Mouse (Mus musculus) left cerebral cortex, postnatal 36 days (tissue): ENCODE data around the gene Kcne2. TPM values are rescaled to one million over a fixed set of nuclear protein-coding genes. Genes with fewer than 3 reads are reported as not detected.

ENCODE experiments used
- DNase-seq, 2 experiments: peaks; one replicate each; pipeline ENCODE4 v3.0.0; 2021 to 2022; ENCODE audit warnings: low spot score in 2 of 2, mixed read lengths in 1 of 2
- intact Hi-C: fragments of 180-260 bp; cut with DNase I; formaldehyde crosslinking; loops from one replicate; pipeline ENCODE4 v1.15.1; 2025
- total RNA-seq, 2 experiments: library from RNA; stranded (reverse); gene quantifications; 2 replicates each; pipeline ENCODE4 v1.2.3; 2021

Gene Kcne2
- total RNA-seq, 2 experiments from 2014 or later = 0.17 TPM; not detected in 1

DNA sequence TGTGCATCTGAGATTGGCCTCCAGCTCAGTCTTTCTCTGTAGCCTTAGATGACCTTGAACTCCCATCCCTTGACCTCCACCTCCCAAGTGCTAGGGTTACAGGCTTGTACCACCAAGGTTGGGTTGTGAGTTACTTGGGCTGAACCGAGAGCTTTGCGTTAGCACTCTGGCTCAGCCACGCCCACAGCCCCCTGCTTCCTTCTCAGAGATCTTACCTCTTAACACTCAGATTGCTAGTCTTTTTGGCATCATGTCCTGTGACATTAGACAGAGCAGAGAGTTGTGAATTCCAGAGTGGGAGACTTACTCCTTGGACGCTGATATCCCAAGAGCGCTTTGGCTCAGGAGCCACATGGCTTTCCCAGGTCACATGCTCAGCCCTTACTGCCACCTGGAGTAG, 10.3 kb downstream of the Kcne2 start:
- no peak for DNase-seq
- intact Hi-C loops = loop anchor here (5.0 kb wide), 1 partner anchor 245 kb away; the partner anchor contains the start of genes Gm49711, Mrps6 and Slc5a3

DNA sequence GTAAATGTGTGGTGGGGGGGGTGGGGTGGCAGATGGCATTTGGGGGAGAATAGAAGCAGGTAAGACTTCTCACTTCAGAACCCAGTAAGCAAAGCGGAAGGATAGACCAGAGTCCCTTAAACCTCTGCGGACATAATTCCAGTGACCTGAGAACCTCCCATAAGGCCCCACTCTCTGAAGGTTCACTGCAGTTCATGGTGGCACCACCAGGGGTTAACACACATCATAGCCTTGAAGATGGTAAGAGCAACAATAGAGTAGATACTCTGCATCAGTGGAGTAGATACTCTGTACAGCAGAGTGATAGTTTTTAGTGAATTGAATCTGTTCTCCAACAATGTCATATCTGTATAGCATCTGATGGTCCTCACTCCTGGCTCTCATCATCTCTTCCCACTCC, 13.3 kb downstream of the Kcne2 start:
- DNase-seq = no peak
- intact Hi-C loops = no loop called here

DNA sequence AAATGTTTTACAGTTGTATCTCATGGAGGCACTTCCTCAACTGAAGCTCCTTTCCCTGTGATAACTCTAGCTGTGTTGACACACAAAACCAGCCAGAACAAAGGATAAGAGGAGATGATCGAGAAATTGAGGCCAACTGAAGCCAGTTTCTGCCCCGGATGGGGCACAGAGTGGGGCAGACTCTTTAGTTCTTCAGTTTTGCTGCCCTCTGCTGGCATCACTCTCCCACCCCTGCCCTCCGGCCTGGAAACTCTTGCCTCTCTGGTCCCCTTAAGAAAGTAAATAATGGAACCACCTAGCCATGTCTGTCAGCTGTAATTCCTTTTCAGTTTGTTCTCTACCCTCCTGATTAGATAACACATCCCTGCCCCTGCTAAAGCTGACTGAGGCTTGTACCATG, 15.8 kb downstream of the Kcne2 start:
- intact Hi-C loops = no loop called here

DNA sequence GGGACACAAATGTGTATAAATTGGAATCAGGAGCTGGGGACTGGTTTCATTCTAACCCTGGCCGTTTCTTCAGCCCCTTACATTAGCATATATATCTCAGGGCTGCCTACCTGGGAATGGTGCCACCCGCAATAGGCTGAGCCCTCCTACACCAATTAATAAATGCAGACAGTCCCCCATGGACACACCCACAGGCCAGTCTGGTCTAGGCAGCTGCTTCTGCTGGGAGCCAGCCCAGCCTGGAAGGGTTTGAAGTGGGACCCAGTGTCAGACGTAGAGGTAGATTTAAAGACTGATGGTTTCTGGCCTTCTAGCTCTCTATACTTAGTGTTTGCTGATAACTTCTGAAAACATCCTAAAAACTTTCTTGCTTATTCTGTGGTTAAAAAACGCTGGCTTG, 16.9 kb downstream of the Kcne2 start:
- intact Hi-C loops = no loop called here
- DNase-seq = no peak

More for the DNA sequence above, 15.8 kb downstream of the Kcne2 start:
- DNase-seq = no peak

DNA sequence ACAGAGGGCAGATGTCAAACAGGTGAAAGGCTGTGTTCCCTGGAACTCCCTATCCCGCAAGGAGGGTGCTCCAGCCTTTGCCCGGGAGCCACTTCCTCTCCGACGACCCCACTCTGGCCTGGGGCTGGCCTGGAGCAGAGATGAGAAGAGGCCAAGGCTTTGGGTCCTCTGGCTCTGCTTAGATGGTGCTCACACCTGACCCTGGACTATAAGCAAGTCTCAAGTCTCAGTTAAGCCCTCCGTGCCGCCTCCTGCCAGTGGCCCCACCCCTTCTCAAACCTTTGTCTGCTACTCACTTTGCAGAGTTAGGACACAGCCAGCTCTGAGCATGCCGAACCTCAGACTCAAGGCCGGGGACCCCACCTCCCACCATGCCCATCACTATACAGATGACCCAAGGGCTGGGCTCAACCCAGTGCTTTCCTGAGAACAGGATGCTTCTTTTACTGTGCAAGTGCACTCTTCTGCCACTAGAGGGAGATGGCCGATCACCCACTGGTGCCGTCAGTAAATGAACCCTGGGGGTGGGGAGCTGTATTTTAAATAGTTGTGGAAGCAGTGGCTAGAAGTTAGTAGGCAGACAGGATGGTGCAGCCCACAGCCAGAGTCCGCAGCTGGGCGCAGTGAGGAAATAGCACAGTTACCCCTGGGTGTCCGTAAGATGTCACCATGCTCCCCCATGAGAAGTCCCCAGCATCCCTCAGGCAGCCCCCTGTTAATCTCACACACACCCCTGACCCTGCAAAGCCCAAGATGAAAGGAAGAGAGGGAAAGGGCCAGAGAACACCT, 22.0 kb downstream of the Kcne2 start:
- peak; percentile 30 to 42 for DNase-seq
- intact Hi-C loops = loop anchor here (2.0 to 10.0 kb wide), 2 partner anchors 23 to 1231 kb away; no protein-coding TSS in a partner anchor

DNA sequence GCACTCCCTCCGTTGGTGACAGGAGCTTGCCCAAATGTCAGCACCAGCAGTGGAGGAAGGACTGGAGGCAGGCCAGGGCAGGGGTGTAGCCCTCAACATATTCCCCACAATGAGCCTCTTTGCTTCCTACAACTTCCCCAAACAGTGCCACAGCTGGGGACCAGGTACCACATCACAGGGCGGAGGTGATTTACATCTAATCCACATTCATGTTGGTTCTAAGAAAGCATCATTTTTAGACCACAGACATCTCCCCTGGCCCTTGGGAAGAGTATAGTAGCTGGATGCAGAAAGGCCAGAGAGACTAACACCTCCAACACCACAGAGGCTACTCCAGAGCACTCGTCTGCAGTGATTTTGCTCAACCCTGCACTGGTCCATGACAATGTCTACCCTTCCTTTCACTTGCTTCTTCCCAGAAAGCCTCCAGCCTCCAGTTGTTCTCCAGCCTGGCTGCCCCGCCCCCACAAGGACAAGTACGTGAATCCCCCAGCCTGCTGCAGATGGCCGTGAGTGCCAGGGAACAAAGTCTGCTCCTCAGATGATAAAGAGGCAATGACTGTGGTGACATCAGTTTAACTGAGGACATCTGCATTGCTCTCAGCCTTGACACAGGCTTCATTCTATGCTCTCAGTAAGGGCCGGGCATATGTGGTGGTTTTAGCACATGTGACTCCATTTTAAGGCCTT, 24.0 kb downstream of the Kcne2 start:
- DNase-seq = no peak
- intact Hi-C loops = loop anchor here (10.0 kb wide), 1 partner anchor 1229 kb away; no protein-coding TSS in a partner anchor

DNA sequence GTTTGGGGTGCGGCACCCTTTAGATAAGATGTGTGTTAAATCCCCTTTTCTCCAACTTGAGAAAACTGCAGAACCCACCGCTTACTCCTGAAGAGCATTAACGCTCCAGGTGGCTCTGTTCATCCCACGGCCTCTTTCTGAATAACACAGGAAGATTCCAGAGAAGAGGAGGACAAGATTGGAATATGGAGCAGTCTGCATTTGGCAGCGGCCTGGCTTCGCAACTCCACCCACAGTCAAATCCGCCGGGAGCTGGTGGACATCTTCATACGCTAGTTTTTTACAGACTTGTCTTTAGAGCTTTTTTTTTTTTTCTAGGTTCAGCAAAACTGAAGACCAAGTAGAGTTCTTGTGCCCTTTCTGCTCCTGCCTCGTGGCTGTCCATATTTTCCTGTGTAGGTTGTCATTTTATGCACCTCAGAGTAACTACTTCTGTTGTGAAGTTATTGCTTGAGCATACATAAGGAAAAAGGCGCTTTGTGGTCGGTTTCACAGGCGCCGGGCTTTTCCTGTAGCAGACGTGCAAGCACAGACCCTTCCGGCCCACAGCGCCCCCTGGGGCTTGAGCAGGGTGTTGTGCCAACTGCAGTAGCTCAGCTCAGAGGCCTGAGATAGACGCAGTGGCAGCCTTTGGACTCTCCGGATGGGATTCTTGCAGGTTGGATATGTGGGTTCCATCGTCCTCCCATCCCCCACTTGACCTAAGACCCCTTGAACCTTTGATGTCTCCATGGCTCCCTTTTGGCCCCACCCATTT, 27.3 kb downstream of the Kcne2 start:
- intact Hi-C loops = loop anchor here (10.0 kb wide), 1 partner anchor 1225 kb away; no protein-coding TSS in a partner anchor

DNA sequence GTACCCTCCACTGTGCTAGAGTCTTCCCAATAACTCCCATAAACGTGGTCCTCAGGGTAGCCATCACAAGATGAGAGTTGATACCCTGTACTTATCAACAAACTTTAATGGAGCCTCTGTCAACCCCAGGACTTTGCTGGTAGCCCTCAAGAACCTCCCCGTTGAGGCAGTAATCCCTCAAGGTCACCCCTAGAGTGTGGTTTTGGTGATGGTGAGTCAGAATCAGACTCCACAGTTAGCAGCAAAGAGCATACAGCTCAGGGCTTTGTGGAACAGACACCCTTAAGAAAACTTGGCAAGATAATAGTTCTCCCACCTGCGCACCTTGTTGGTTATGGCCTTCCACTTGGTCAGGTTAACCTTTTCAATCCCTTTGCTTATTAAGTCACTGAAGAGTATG, 28.2 kb downstream of the Kcne2 start:
- intact Hi-C loops = no loop called here
- DNase-seq = no peak

More for the DNA sequence above, 27.3 kb downstream of the Kcne2 start:
- DNase-seq = peak; percentile 54 to 62

DNA sequence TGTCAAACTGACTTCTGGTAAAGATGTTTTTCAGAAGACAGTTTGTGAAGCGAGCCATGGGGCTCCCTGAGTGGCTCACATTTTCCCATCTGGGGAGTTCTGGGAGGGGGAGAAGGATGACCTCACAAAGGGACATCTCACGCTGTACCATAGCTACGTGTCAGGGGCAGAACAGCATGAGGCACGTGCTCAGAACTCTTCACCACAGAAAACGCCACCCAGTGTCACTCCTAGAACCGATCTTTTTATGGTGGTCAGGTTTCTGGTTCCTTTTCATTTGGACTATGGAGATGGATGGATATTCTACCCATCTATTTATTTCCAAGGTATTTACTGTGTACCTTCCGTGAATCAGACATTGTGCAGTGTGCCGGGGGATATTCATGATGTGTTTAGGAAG, 29.2 kb downstream of the Kcne2 start, which contains the start of gene Fam243:
Gene Fam243, minus strand, starts transcription at position 101 of the 400 bp plus-strand sequence.
- intact Hi-C loops = no loop called here
- DNase-seq = no peak

DNA sequence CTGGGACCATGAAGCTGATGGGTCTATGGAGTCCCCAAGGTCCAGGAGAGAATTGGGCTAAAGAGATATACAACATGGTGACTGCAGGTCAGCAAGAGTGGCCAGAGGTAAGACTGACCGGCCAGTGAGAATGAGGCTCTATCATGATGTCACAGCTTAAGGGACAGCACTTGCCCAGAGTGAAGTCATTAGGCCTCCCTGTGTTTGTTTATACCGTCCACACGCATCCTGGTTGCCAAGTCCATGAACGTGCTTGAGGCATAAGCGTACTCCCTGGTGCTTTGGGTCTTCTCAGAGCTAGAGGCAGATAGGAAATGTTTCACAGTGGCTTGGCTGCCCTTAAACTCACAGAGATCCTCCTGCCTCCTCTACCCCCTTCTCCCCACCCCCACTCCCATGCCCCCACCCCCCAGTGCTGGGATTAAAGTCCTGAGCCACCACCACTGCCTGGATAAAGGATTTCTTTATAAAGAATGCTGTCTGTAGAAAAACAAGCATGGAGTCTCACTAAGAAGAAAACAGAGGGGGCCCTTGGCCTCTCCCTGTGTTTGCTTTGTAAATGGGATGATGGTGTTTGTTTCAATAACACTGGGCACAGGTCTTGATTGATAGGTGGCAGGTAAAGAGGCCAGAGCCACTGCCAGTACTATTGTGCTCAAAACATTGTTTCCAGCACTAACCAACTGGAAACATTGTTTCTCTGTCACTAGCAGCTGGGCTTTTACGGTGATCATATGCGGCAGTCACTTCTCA, 32.3 kb downstream of the Kcne2 start:
- intact Hi-C loops = no loop called here
- DNase-seq = no peak

DNA sequence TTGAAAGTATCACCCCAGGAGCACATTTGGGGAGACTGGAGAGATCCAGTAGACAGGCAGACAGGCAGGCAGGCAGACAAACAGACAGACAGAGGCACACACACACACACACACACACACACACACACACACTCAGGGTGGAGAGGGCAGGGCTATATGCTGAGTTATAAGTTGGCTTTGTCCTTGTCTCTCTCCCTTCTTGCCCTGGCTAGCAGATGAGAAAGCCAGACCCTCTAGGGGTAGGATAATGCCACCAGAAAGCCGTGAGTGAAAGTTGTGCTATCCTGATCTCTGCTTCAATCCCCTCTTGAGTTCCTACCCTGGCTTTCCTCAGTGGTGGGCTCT, 32.8 kb downstream of the Kcne2 start:
- no peak for DNase-seq
- intact Hi-C loops = no loop called here

DNA sequence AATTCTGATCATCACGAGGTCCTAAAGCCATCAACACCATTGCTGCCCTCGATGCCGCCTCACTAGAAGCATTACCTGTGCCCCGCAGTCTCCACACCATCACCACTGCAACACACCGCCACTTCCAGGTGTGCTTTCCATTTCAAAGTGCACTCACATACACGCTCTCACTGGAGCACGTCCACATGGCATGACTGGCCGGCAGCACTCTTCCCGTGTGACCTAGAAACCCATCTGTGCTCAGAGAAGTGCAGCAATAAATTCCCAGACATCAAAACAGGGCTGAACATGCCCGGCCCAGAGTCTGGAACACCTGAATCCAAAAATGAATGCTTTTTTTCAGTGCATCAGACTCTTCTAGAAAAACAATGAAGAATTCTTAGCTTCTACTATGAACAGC, 35.7 kb downstream of the Kcne2 start:
- no peak for DNase-seq

DNA sequence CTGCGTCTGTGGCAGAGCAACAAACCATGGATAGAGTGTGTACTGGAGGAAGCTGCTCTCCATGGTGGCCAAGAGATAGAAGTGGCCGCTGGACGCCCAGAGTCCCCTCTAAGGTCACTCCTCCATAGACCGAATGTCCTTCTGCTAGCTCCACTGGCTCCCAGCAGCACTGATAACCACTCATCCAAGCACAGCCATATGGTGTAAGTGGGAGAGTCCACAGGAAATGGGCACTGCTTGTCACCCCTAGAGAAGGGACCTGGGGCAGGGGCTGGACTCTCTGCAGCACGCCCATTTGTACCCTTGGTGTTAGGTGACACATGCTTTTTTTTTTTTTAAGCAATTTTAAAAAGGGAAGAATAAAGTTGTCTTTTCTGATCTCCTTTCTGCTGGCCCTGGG, 38.8 kb downstream of the Kcne2 start:
- intact Hi-C loops = no loop called here
- DNase-seq = no peak

More for the DNA sequence above, 35.7 kb downstream of the Kcne2 start:
- intact Hi-C loops = no loop called here

DNA sequence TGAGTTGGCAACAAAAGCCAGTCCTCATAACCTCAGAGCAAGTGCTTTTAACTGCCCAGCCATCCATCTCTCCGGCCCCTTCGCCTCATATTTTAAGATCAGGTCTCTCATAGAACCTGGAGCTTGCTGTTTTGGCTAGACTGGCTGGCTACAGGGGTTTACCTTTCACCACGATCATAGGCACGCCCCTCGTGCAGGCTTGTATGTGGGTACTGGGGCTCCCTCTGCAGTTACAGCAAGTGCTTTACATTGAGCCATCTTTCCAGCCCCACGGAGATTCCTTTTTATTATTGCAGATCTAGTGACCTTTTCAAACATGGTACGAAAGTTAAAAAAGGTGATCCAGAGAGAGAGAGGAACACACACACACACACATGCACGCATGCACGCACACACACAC, 42.4 kb downstream of the Kcne2 start:
- intact Hi-C loops = no loop called here

DNA sequence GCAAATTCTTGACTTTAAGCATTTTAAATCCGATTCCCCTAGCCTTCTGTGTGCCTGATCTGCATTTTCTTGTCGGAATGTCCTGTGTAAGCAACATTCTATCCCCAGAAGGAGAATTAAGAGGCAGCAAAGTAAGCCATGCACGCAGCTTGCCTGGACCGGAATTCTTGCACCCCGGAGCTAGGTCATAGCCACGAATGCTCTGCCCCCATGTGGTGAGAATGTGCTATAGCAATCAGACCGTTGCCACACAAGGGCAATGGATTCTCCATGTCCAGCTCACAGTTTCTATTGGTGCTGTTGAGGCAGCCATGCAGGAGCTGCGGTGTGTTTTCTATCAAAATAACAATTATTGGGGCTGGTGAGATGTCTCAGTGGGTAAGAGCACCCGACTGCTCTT, 44.1 kb downstream of the Kcne2 start:
- peak; percentile 62 to 70 for DNase-seq
- intact Hi-C loops = loop anchor here (2.0 kb wide), 1 partner anchor 21 kb away; no protein-coding TSS in a partner anchor

More for the DNA sequence above, 42.4 kb downstream of the Kcne2 start:
- no peak for DNase-seq

DNA sequence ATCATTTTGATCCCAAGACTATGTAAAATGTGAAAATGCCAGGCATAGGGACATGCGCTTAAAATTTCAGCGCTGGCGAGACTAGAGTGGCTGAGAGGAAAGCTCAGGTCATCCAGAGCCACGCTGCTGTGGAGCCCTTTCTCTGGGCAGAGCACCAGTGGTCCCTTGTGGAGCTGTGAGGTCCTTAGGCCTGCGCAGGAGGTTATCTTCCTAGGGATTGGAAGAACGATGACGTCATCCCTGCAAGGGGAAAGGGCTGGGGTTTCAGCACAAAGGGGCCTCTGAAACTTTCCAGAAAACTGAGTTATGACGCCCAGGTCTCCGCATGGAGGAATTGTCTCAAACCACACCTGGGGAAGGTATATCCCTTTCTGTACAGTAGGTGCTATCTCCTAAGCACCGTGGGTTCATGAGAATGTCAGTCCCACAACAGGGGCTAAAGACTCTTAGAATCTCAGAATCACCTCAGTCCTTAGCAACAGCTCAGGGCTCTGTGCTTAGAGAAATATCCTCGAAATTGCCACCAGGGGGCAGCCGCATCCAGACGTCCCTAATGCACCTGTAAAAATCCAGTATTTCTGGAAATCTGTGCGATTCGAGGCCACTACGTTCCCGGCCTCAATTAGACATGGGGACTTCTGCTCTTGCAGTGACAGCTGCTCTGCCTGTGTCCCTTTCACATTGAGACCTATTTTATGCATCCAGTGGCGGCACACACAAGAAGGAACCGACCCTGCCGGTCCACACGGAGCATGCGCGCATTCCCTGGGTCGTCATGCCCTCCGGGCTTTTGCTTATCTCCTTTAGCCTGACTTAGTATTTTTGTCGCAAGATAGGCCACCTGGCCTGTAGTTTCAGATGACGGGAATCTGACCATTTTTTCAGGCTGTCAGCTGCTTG, 48.7 kb downstream of the Kcne2 start:
- intact Hi-C loops = loop anchor here (1.0 to 5.0 kb wide), 2 partner anchors 116 to 1201 kb away; no protein-coding TSS in a partner anchor
- peak; percentile 64 to 70 for DNase-seq

DNA sequence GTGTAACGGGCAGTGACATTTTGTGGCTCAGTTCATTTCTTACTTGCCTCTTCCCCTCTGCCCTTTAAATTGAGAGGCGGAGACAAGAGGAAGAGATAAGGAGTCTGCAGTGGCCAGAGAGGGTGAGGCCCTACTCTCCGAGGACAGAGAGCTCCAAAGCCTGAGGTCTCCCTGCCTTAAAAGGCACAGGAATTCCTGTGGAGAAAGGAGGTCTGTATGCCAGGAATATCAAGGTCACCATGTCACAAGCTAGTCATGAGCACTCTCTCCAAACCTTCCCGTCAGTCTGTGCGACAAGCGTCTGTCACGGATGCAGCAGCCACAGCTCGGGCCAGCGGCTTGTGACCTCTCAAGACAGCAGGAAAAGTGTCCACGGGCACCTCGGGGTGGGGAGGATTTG, 53.0 kb downstream of the Kcne2 start:
- intact Hi-C loops = no loop called here
- DNase-seq = no peak

DNA sequence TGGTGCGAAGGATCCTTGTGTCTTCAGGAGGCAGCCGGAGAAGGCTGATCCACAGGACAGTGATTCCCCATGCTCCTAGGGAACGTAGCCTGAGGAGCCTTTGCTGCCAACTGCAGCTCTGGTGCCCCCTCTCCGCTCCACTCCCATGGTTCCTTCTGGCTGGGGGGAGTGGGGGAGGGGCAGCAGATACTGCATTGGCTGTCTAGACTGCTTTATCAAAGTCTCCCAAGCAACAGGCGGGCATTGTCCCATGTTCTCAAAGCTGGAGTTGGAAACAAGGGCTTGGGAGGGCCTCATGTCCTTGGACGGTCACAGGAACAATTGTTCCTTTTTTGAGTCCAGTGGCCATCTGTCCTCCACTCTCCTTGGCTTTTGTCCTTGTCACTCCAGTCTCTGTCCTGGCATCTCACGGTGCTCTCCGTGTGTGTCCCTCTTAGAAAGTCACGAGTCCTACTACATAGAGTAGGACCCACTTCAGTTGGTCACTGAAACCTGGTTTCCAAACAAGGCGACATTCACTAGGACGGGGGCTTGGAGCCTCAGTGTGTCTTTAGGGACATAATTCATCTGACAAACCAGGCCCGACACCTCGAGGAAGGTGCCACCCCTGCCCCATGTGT, 54.2 kb downstream of the Kcne2 start:
- intact Hi-C loops = no loop called here
- DNase-seq = no peak
